Mouse (Mus musculus): ENCODE results near the gene Saa4.

DNA sequence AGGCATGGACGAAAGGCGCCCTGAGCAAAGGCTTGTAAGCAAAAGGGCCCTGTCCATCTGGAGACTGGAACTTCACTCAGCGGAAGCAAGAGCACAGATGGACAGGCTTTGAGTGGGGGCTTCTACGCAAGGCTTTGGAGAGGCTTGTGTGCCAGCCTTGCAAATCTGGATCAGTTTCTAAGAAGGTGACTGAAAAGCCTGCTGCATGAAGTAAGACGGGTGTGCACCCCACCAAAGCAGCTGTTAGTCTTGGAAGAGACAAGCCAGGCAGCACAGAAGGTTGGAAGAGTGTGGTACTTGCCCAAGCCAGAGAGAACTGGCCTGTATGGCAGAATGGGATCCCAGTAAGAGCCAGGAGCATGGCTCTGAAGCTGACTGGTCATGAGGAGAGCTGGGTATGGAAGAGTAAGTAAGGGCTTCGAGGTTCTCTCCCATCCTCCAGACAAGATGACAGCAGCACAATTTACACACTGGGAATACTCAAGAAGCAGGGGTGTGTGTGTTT is 31.8 kb downstream of the Saa4 start:
- TF ChIP-seq CTCF (IDR thresholded peaks at IDR 0.05; ENCODE audit: low read depth) = no peak
- TF ChIP-seq EP300 (optimal IDR thresholded peaks at IDR 0.05) = no peak
